Mouse (Mus musculus) MEL (cell line): Measurements from ENCODE around the gene Lag3. TPM values are rescaled to one million over a fixed set of nuclear protein-coding genes. Genes with fewer than 3 reads are reported as not detected.

Source experiments
- DNase-seq: peaks from one replicate; pipeline ENCODE4 v3.0.0; 2011; ENCODE audit warnings: low read depth, low spot score
- H3K27ac ChIP-seq: 2 replicates; pipeline ENCODE4 v1.5.1; 2012; ENCODE audit warnings: low read depth, mild to moderate bottlenecking, control low read depth, low read length, moderate library complexity; ENCODE audit not compliant: control insufficient read depth
- H3K27me3 ChIP-seq, 2 experiments: fragments of 150-350 bp in 1 of 2; sonication (generic) in 1 of 2; 2 replicates each; pipeline ENCODE4 v1.6.1; 2012; ENCODE audit warnings: low read length in 2 of 2, mild to moderate bottlenecking in 2 of 2, improper control_type of control experiment in 1 of 2, moderate library complexity in 1 of 2; ENCODE audit not compliant: insufficient read depth in 2 of 2, control insufficient read depth in 1 of 2
- H3K36me3 ChIP-seq, 2 experiments: 2 replicates each; pipeline ENCODE4 v1.6.1; 2012 to 2014; ENCODE audit warnings: low read length in 2 of 2, improper control_type of control experiment in 1 of 2, inconsistent platforms in 1 of 2, mild to moderate bottlenecking in 1 of 2; ENCODE audit not compliant: insufficient read depth in 2 of 2, control insufficient read depth in 1 of 2
- H3K4me1 ChIP-seq, 2 experiments: fragments of 150-350 bp in 1 of 2; sonication (generic) in 1 of 2; 2 replicates each; pipeline ENCODE4 v1.6.1; 2012; ENCODE audit warnings: low read length in 2 of 2, improper control_type of control experiment in 1 of 2, mild to moderate bottlenecking in 1 of 2; ENCODE audit not compliant: insufficient read depth in 2 of 2, control insufficient read depth in 1 of 2
- H3K4me3 ChIP-seq, 2 experiments: fragments of 150-350 bp in 1 of 2; sonication (generic) in 1 of 2; 2 replicates each; pipeline ENCODE4 v1.5.1; 2012; ENCODE audit warnings: low read depth in 2 of 2, low read length in 2 of 2, mild to moderate bottlenecking in 2 of 2, moderate library complexity in 2 of 2, control low read depth in 1 of 2, improper control_type of control experiment in 1 of 2; ENCODE audit not compliant: control insufficient read depth in 1 of 2, insufficient read depth in 1 of 2
- H3K79me2 ChIP-seq: 2 replicates; pipeline ENCODE4 v1.6.1; 2012; ENCODE audit warnings: mild to moderate bottlenecking, low read length, moderate library complexity; ENCODE audit not compliant: control insufficient read depth, poor library complexity, insufficient read depth
- H3K9ac ChIP-seq: 2 replicates; pipeline ENCODE4 v1.6.1; 2012; ENCODE audit warnings: low read depth, mild to moderate bottlenecking, control low read depth, low read length, moderate library complexity; ENCODE audit not compliant: control insufficient read depth, poor library complexity, severe bottlenecking
- H3K9me3 ChIP-seq: fragments of 150-350 bp; sonication (generic); replicated peaks from 2 replicates; pipeline ENCODE4 v1.6.1; 2012; ENCODE audit warnings: mild to moderate bottlenecking, low read length, improper control_type of control experiment, moderate library complexity; ENCODE audit not compliant: insufficient read depth
- BHLHE40 ChIP-seq: IDR thresholded peaks from 2 replicates; pipeline ENCODE4 v1.6.1; 2012; ENCODE audit warnings: low read depth, mild to moderate bottlenecking, inconsistent platforms, low read length, improper control_type of control experiment, borderline replicate concordance
- CHD2 ChIP-seq: IDR thresholded peaks from 2 replicates; pipeline ENCODE4 v1.6.1; 2011; ENCODE audit warnings: low read length, improper control_type of control experiment
- CTCF ChIP-seq, 3 experiments: IDR thresholded peaks in 2 of 3; conservative IDR thresholded peaks in 1 of 3; 2 replicates each; pipeline ENCODE4 v1.5.1; 2011 to 2012; ENCODE audit warnings: low read length in 3 of 3, low read depth in 2 of 3, mild to moderate bottlenecking in 2 of 3, improper control_type of control experiment in 1 of 3, inconsistent platforms in 1 of 3, mixed read lengths in 1 of 3, moderate library complexity in 1 of 3; ENCODE audit not compliant: control insufficient read depth in 1 of 3, insufficient read depth in 1 of 3, poor library complexity in 1 of 3, severe bottlenecking in 1 of 3
- E2F4 ChIP-seq: IDR thresholded peaks from 2 replicates; pipeline ENCODE4 v1.6.1; 2011; ENCODE audit warnings: low read depth, low read length, improper control_type of control experiment, borderline replicate concordance
- ETS1 ChIP-seq: IDR thresholded peaks from 2 replicates; pipeline ENCODE4 v1.6.1; 2012; ENCODE audit warnings: low read depth, mild to moderate bottlenecking, inconsistent platforms, low read length, improper control_type of control experiment, moderate library complexity
- GABPA ChIP-seq: IDR thresholded peaks from 2 replicates; pipeline ENCODE4 v1.6.1; 2012; ENCODE audit warnings: low read depth, mild to moderate bottlenecking, inconsistent platforms, low read length, improper control_type of control experiment, moderate library complexity
- GATA1 ChIP-seq: IDR thresholded peaks from 2 replicates; pipeline ENCODE4 v1.6.1; 2011; ENCODE audit warnings: low read depth, low read length, improper control_type of control experiment
- HCFC1 ChIP-seq: IDR thresholded peaks from 2 replicates; pipeline ENCODE4 v1.6.1; 2012; ENCODE audit warnings: low read depth, mild to moderate bottlenecking, inconsistent platforms, low read length, improper control_type of control experiment, moderate library complexity
- MAX ChIP-seq: IDR thresholded peaks from 2 replicates; pipeline ENCODE4 v1.6.1; 2011; ENCODE audit warnings: low read length, improper control_type of control experiment
- MEF2A ChIP-seq: IDR thresholded peaks from 2 replicates; pipeline ENCODE4 v1.6.1; 2014; ENCODE audit warnings: low read depth, mild to moderate bottlenecking, inconsistent platforms, low read length, improper control_type of control experiment; ENCODE audit not compliant: poor library complexity, insufficient replicate concordance, severe bottlenecking; ENCODE audit errors: extremely low read depth
- MYC ChIP-seq: IDR thresholded peaks from 2 replicates; pipeline ENCODE4 v1.6.1; 2011; ENCODE audit warnings: low read depth, mild to moderate bottlenecking, low read length, improper control_type of control experiment, moderate library complexity
- POLR2AphosphoS5 ChIP-seq: IDR thresholded peaks from 2 replicates; pipeline ENCODE4 v1.6.1; 2012; ENCODE audit warnings: low read depth, borderline replicate concordance, mild to moderate bottlenecking, inconsistent platforms, low read length, moderate library complexity, mixed read lengths
- RCOR1 ChIP-seq: IDR thresholded peaks from 2 replicates; pipeline ENCODE4 v1.6.1; 2012; ENCODE audit warnings: low read depth, mild to moderate bottlenecking, inconsistent platforms, low read length, improper control_type of control experiment
- USF2 ChIP-seq, 2 experiments: IDR thresholded peaks; 2 replicates each; pipeline ENCODE4 v1.6.1; 2011 to 2012; ENCODE audit warnings: improper control_type of control experiment in 2 of 2, low read length in 2 of 2, borderline replicate concordance in 1 of 2, inconsistent platforms in 1 of 2, low read depth in 1 of 2, mild to moderate bottlenecking in 1 of 2; ENCODE audit not compliant: insufficient read depth in 1 of 2
- ZC3H11A ChIP-seq: IDR thresholded peaks from 2 replicates; pipeline ENCODE4 v1.6.1; 2012; ENCODE audit warnings: low read depth, mild to moderate bottlenecking, inconsistent platforms, low read length, improper control_type of control experiment
- ZKSCAN1 ChIP-seq: IDR thresholded peaks from 2 replicates; pipeline ENCODE4 v1.6.1; 2012; ENCODE audit warnings: low read depth, mild to moderate bottlenecking, inconsistent platforms, low read length, improper control_type of control experiment, moderate library complexity
- polyA plus RNA-seq, 2 experiments: library from polyadenylated mRNA; stranded (reverse) in 1 of 2; unstranded in 1 of 2; fragments of >175 nt in 1 of 2; fragments of >200 nt in 1 of 2; gene quantifications; 2 replicates each; pipeline versions ENCODE4 v1.2.1 to v1.2.4; 2012; ENCODE audit warnings: low replicate concordance in 2 of 2, low read depth in 1 of 2; ENCODE audit not compliant: insufficient read length in 2 of 2, insufficient read depth in 1 of 2, missing spikeins in 1 of 2
- total RNA-seq: library from RNA; depleted of rRNA; stranded (reverse); fragments of 300-350 nt; gene quantifications from 2 replicates; pipeline ENCODE4 v1.2.3, GENCODE M21; 2012

Lag3 gene
- total and polyA plus RNA-seq, 3 experiments = 0.35 to 1.3 TPM; not detected in 1

DNA sequence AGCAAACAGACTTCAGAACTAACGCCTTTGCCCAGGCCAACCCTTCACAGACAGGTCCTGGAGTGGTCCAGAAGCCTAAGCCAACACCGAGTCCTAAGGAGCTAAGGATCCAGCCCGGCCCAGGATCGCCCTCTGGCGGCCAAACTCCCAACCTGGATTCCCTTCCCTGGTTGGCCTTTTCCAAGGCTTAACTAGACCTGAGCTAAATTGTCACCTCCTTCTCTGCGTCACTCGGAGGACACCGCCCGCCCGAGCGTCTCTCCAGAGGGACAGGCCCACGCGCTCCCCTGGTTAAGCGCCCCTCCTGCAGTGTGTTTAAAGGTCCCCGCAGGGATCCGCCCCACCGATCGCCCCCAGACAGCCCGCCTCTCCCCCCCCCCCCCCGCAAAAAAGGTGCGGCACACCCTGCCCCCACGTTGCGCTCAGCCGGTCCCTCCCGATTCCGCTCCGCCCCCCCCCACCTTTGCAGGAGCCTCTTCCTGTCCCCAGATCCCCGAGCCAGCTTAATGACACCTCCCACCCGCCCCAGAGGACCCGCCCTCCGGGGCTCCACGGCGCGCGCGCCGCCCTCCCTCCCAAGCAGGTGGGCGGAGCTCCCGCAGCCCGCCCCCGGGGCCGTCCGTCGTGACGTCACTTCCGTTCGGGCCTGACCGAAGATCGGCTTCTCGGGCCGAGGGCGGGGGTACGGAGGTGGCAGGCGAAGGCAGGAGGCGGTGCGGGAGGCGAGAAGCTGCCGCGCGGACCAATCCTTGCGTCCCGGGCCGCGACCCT lies 19.4 kb upstream of the Lag3 start, which contains the start of gene Mlf2 (continued):
- no peak for TF ChIP-seq GATA1
- no peak for TF ChIP-seq MEF2A
- no peak for TF ChIP-seq E2F4
- no peak for TF ChIP-seq USF2 (IDR thresholded peaks at IDR 0.05; ENCODE audit: borderline replicate concordance in 1 of 2, insufficient read depth in 1 of 2, low read depth in 1 of 2, low read length in 2 of 2)
- no peak for TF ChIP-seq ZKSCAN1
- TF ChIP-seq ZC3H11A = peak; percentile 76
- peak; percentile 77 for TF ChIP-seq HCFC1
- TF ChIP-seq POLR2AphosphoS5 = no peak
- peak; percentile 75 for TF ChIP-seq MAX
- TF ChIP-seq GABPA = no peak
- no peak for TF ChIP-seq CHD2
- peak; percentile 87 to 99 (median 90) for TF ChIP-seq CTCF (IDR thresholded peaks at IDR 0.05 in 2 of 3, conservative IDR thresholded peaks at IDR 0.05 in 1 of 3; ENCODE audit: control insufficient read depth in 1 of 3, insufficient read depth in 1 of 3, low read depth in 2 of 3, low read length in 3 of 3, poor library complexity in 1 of 3, severe bottlenecking in 1 of 3)
- TF ChIP-seq ETS1 = peak; percentile 61
- TF ChIP-seq MYC = 0 out of 2 replicates have a peak, but pooled peaks have one; percentile 50
- no peak for TF ChIP-seq BHLHE40

DNA sequence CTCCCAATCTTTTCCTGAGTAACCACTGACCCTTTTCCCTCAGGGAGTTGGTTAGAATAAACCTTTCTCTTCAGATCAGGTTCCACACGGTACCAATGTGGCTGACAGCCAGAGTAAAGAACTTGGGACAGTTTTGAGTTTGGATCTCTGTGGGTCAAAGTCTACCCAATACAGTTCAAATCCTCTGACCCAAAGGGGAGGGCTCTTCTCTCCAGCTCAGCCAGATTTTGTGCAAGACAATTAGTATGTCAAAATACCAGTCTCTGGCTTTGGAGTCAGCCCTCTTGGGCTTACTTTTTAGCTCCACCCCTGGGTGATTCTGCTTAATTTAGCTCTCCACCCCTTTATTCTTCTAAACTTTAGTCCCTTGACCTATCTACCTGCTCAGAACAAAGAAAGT lies 18.7 kb upstream of the Lag3 start:
- H3K9ac ChIP-seq = peak overlapping the region; percentile 70
- H3K4me1 ChIP-seq = peaks cover 6 to 12% of the 10 kb centered on the region in 2 experiments
- no peaks in the 10 kb centered on the region for H3K9me3 ChIP-seq
- DNase-seq = no peak
- peaks cover 2 to 5% of the 10 kb centered on the region in 2 experiments; a peak in 2 of 4 replicates for H3K36me3 ChIP-seq
- no peaks in the 10 kb centered on the region for H3K27me3 ChIP-seq
- peaks cover 14% of the 10 kb centered on the region for H3K79me2 ChIP-seq
- peak overlapping the region; percentile 54 for H3K27ac ChIP-seq
- TF ChIP-seq CTCF (IDR thresholded peaks at IDR 0.05 in 2 of 3, conservative IDR thresholded peaks at IDR 0.05 in 1 of 3; ENCODE audit: control insufficient read depth in 1 of 3, insufficient read depth in 1 of 3, low read depth in 2 of 3, low read length in 3 of 3, poor library complexity in 1 of 3, severe bottlenecking in 1 of 3) = no peak
- no peak for TF ChIP-seq RCOR1
- no peak for TF ChIP-seq GATA1
- no peak for TF ChIP-seq BHLHE40
- TF ChIP-seq E2F4 = no peak
- TF ChIP-seq CHD2 = no peak
- peak overlapping the region; percentile 61 to 75 for H3K4me3 ChIP-seq
